Mouse (Mus musculus): ENCODE data around the gene Pard6b. TPM values are rescaled to one million over a fixed set of nuclear protein-coding genes. Genes with fewer than 3 reads are reported as not detected.
A peak's percentile ranks its signal among the peaks of the same experiment; 100 is the strongest.

Gene Pard6b
- polyA plus RNA-seq, 1 experiment, result 55.0 TPM

GRCm38 (mm10) chr2:168120906-168121305 lies 40.1 kb downstream of the Pard6b start:
- H3K4me3 ChIP-seq (ENCODE audit: low read depth, low read length), result no peak overlapping the region
- H3K36me3 ChIP-seq (ENCODE audit: control insufficient read depth, insufficient read depth, low read length, poor library complexity, severe bottlenecking), result no peaks in the 10 kb centered on the region
- TF ChIP-seq POLR2A (IDR thresholded peaks at IDR 0.05; ENCODE audit: insufficient read depth, low read length), result no peak
- no peak for TF ChIP-seq CTCF (IDR thresholded peaks at IDR 0.05; ENCODE audit: low read depth, low read length)
- no peak for TF ChIP-seq EP300 (IDR thresholded peaks at IDR 0.05; ENCODE audit: insufficient read depth, low read depth, low read length)
- peaks cover 6% of the 10 kb centered on the region for H3K9me3 ChIP-seq (replicated peaks; ENCODE audit: control insufficient read depth, insufficient read depth, low read length, poor library complexity, severe bottlenecking)
- H3K4me1 ChIP-seq (ENCODE audit: control insufficient read depth, insufficient read depth, low read length), result peaks cover 8% of the 10 kb centered on the region
- H3K9ac ChIP-seq (ENCODE audit: low read depth, poor library complexity, severe bottlenecking), result no peak overlapping the region
- H3K27me3 ChIP-seq (ENCODE audit: control insufficient read depth, insufficient read depth, low read length, poor library complexity, severe bottlenecking), result no peaks in the 10 kb centered on the region
- H3K27ac ChIP-seq (ENCODE audit: insufficient read depth, low read length), result no peak overlapping the region

GRCm38 (mm10) chr2:168123652-168124051 lies 42.8 kb downstream of the Pard6b start:
- H3K4me3 ChIP-seq (ENCODE audit: low read depth, low read length), result no peak overlapping the region
- H3K9me3 ChIP-seq (replicated peaks; ENCODE audit: control insufficient read depth, insufficient read depth, low read length, poor library complexity, severe bottlenecking), result peaks cover 6% of the 10 kb centered on the region
- H3K4me1 ChIP-seq (ENCODE audit: control insufficient read depth, insufficient read depth, low read length), result peaks cover 10% of the 10 kb centered on the region
- H3K27me3 ChIP-seq (ENCODE audit: control insufficient read depth, insufficient read depth, low read length, poor library complexity, severe bottlenecking), result no peaks in the 10 kb centered on the region
- H3K36me3 ChIP-seq (ENCODE audit: control insufficient read depth, insufficient read depth, low read length, poor library complexity, severe bottlenecking), result no peaks in the 10 kb centered on the region
- H3K27ac ChIP-seq (ENCODE audit: insufficient read depth, low read length), result no peak overlapping the region
- H3K9ac ChIP-seq (ENCODE audit: low read depth, poor library complexity, severe bottlenecking), result no peak overlapping the region
- TF ChIP-seq CTCF (IDR thresholded peaks at IDR 0.05; ENCODE audit: low read depth, low read length), result no peak
- no peak for TF ChIP-seq EP300 (IDR thresholded peaks at IDR 0.05; ENCODE audit: insufficient read depth, low read depth, low read length)
- TF ChIP-seq POLR2A (IDR thresholded peaks at IDR 0.05; ENCODE audit: insufficient read depth, low read length), result no peak

- peak; percentile 57 for TF ChIP-seq POLR2A (IDR thresholded peaks at IDR 0.05; ENCODE audit: insufficient read depth, low read length)
- no peak for TF ChIP-seq CTCF (IDR thresholded peaks at IDR 0.05; ENCODE audit: low read depth, low read length)
- TF ChIP-seq EP300 (IDR thresholded peaks at IDR 0.05; ENCODE audit: insufficient read depth, low read depth, low read length), result 0 out of 2 replicates have a peak, but pooled peaks have one; percentile 75
- peaks cover 10% of the 10 kb centered on the region for H3K4me1 ChIP-seq (ENCODE audit: control insufficient read depth, insufficient read depth, low read length)
- no peaks in the 10 kb centered on the region for H3K27me3 ChIP-seq (ENCODE audit: control insufficient read depth, insufficient read depth, low read length, poor library complexity, severe bottlenecking)
- H3K4me3 ChIP-seq (ENCODE audit: low read depth, low read length), result no peak overlapping the region
- H3K27ac ChIP-seq (ENCODE audit: insufficient read depth, low read length), result peak overlapping the region; percentile 62
- H3K9me3 ChIP-seq (replicated peaks; ENCODE audit: control insufficient read depth, insufficient read depth, low read length, poor library complexity, severe bottlenecking), result peaks cover 6% of the 10 kb centered on the region
- H3K36me3 ChIP-seq (ENCODE audit: control insufficient read depth, insufficient read depth, low read length, poor library complexity, severe bottlenecking), result no peaks in the 10 kb centered on the region
- 0 out of 2 replicates have a peak overlapping the region, but pooled peaks have one; percentile 25 for H3K9ac ChIP-seq (ENCODE audit: low read depth, poor library complexity, severe bottlenecking)
Measured at GRCm38 (mm10) chr2:168125288-168126089, 44.7 kb downstream of the Pard6b start.

GRCm38 (mm10) chr2:168127767-168128166 lies 47.0 kb downstream of the Pard6b start:
- peak overlapping the region; percentile 85 for H3K27ac ChIP-seq (ENCODE audit: insufficient read depth, low read length)
- H3K4me1 ChIP-seq (ENCODE audit: control insufficient read depth, insufficient read depth, low read length), result peaks cover 10% of the 10 kb centered on the region
- H3K9ac ChIP-seq (ENCODE audit: low read depth, poor library complexity, severe bottlenecking), result peak overlapping the region; percentile 80
- H3K36me3 ChIP-seq (ENCODE audit: control insufficient read depth, insufficient read depth, low read length, poor library complexity, severe bottlenecking), result no peaks in the 10 kb centered on the region
- H3K9me3 ChIP-seq (replicated peaks; ENCODE audit: control insufficient read depth, insufficient read depth, low read length, poor library complexity, severe bottlenecking), result no peaks in the 10 kb centered on the region
- H3K27me3 ChIP-seq (ENCODE audit: control insufficient read depth, insufficient read depth, low read length, poor library complexity, severe bottlenecking), result no peaks in the 10 kb centered on the region
- peak overlapping the region; percentile 64 for H3K4me3 ChIP-seq (ENCODE audit: low read depth, low read length)
- TF ChIP-seq EP300 (IDR thresholded peaks at IDR 0.05; ENCODE audit: insufficient read depth, low read depth, low read length) (no peak), CTCF (IDR thresholded peaks at IDR 0.05; ENCODE audit: low read depth, low read length) (no peak), POLR2A (IDR thresholded peaks at IDR 0.05; ENCODE audit: insufficient read depth, low read length) (no peak)

- Histone ChIP-seq H3K27me3 (ENCODE audit: control insufficient read depth, insufficient read depth, low read length, poor library complexity, severe bottlenecking) (no peaks in the 10 kb centered on the region), H3K36me3 (ENCODE audit: control insufficient read depth, insufficient read depth, low read length, poor library complexity, severe bottlenecking) (no peaks in the 10 kb centered on the region), H3K27ac (ENCODE audit: insufficient read depth, low read length) (peak overlapping the region; percentile 85), H3K9ac (ENCODE audit: low read depth, poor library complexity, severe bottlenecking) (peak overlapping the region; percentile 80), H3K4me1 (ENCODE audit: control insufficient read depth, insufficient read depth, low read length) (peaks cover 10% of the 10 kb centered on the region), H3K4me3 (ENCODE audit: low read depth, low read length) (peak overlapping the region; percentile 64), H3K9me3 (replicated peaks; ENCODE audit: control insufficient read depth, insufficient read depth, low read length, poor library complexity, severe bottlenecking) (no peaks in the 10 kb centered on the region)
- TF ChIP-seq CTCF (IDR thresholded peaks at IDR 0.05; ENCODE audit: low read depth, low read length) (peak; percentile 81), POLR2A (IDR thresholded peaks at IDR 0.05; ENCODE audit: insufficient read depth, low read length) (peak; percentile 26), EP300 (IDR thresholded peaks at IDR 0.05; ENCODE audit: insufficient read depth, low read depth, low read length) (0 out of 2 replicates have a peak, but pooled peaks have one; percentile 51)
Measured at GRCm38 (mm10) chr2:168128211-168128859, 47.5 kb downstream of the Pard6b start.
